Mouse (Mus musculus) right cerebral cortex, adult 2 months (tissue): Measurements from ENCODE around the gene Pex5.
A peak's percentile ranks its signal among the peaks of the same experiment; 100 is the strongest.
"Not testable (repeated sequence)": the region's sequence is repeated elsewhere in the genome, so short reads cannot be mapped to it uniquely, and the experiment has no call there.

ENCODE experiments used
- DNase-seq, 2 experiments: peaks; one replicate each; pipeline ENCODE4 v3.0.0; 2021 to 2022; ENCODE audit warnings: low spot score in 2 of 2

Pex5 gene

GRCm38 (mm10) chr6:124427289-124427688 lies 12.4 kb upstream of the Pex5 start:
- DNase-seq = peak in 1 of 2 experiments; percentile 51

- DNase-seq = no peak
Measured at GRCm38 (mm10) chr6:124426604-124427003, 11.7 kb upstream of the Pex5 start.

- DNase-seq = no peak
Measured at GRCm38 (mm10) chr6:124425523-124425922, 10.7 kb upstream of the Pex5 start.

GRCm38 (mm10) chr6:124425042-124425441 lies 10.2 kb upstream of the Pex5 start:
- DNase-seq = not testable (repeated sequence)

GRCm38 (mm10) chr6:124424068-124424498 lies 9.2 kb upstream of the Pex5 start:
- DNase-seq = no peak

- no peak for DNase-seq
Measured at GRCm38 (mm10) chr6:124418686-124419085, 3.8 kb upstream of the Pex5 start.

- peak; percentile 90 to 91 for DNase-seq
Measured at GRCm38 (mm10) chr6:124415347-124416088, 651 bp upstream of the Pex5 start.

GRCm38 (mm10) chr6:124414150-124414926 lies 529 bp downstream of the Pex5 start:
- peak; percentile 37 to 62 for DNase-seq

- DNase-seq = no peak
Measured at GRCm38 (mm10) chr6:124413770-124414149, 1.1 kb downstream of the Pex5 start.

GRCm38 (mm10) chr6:124408355-124408754 lies 6.5 kb downstream of the Pex5 start:
- DNase-seq = peak in 1 of 2 experiments; percentile 4

GRCm38 (mm10) chr6:124407180-124407579 lies 7.7 kb downstream of the Pex5 start:
- DNase-seq = no peak

- no peak for DNase-seq
Measured at GRCm38 (mm10) chr6:124406326-124406725, 8.5 kb downstream of the Pex5 start.

- no peak for DNase-seq
Measured at GRCm38 (mm10) chr6:124399738-124400137, 15.1 kb downstream of the Pex5 start.

- not testable (repeated sequence) for DNase-seq
Measured at GRCm38 (mm10) chr6:124394991-124395390, 19.9 kb downstream of the Pex5 start.

GRCm38 (mm10) chr6:124380142-124380541 lies 34.7 kb downstream of the Pex5 start:
- no peak for DNase-seq

- peak; percentile 78 to 80 for DNase-seq
Measured at GRCm38 (mm10) chr6:124379331-124379730, 35.5 kb downstream of the Pex5 start.

- no peak for DNase-seq
Measured at GRCm38 (mm10) chr6:124377494-124378255, 37.2 kb downstream of the Pex5 start.

GRCm38 (mm10) chr6:124376311-124376710 lies 38.6 kb downstream of the Pex5 start:
- DNase-seq = no peak

GRCm38 (mm10) chr6:124375435-124375884 lies 39.4 kb downstream of the Pex5 start:
- no peak for DNase-seq

GRCm38 (mm10) chr6:124374683-124375082 lies 40.2 kb downstream of the Pex5 start:
- DNase-seq = no peak

- DNase-seq = no peak
Measured at GRCm38 (mm10) chr6:124373584-124374206, 41.2 kb downstream of the Pex5 start.

GRCm38 (mm10) chr6:124364328-124364727 lies 50.5 kb downstream of the Pex5 start:
- no peak for DNase-seq
